8 mouse cellular contexts compared by ENCODE assay signal in genomic region chr19:56356480-56357373, GRCm38 (mm10). TPM values are rescaled to one million over a fixed set of nuclear protein-coding genes. Genes with fewer than 3 reads are reported as not detected.
DNase-seq lines count a peak whose midpoint lies in the region; ATAC-seq and TF ChIP-seq lines count a peak whose summit lies in the region.

No protein-coding gene starts in this region.

- intact Hi-C loops in left cerebral cortex, postnatal 36 days (cut with DNase I) = no loop called here

- ATAC-seq in liver, embryonic 12.5 days = no peak
- ATAC-seq in forebrain, embryonic 16.5 days = no peak
- no peak for ATAC-seq in midbrain, postnatal 0 days (ENCODE audit: low FRiP score)

- peak; percentile 78 for TF ChIP-seq CTCF in midbrain, postnatal 0 days (IDR thresholded peaks at IDR 0.05)

- no peaks in the 10 kb centered on the region for H3K27me3 ChIP-seq in liver, embryonic 12.5 days (replicated peaks)
- no peaks in the 10 kb centered on the region for H3K27me3 ChIP-seq in forebrain, embryonic 16.5 days (replicated peaks; ENCODE audit: control insufficient read depth, insufficient read depth, low read length)
- no peaks in the 10 kb centered on the region for H3K27me3 ChIP-seq in midbrain, postnatal 0 days (ENCODE audit: insufficient read depth, low read length)

- no peak overlapping the region for H3K27ac ChIP-seq in liver, embryonic 12.5 days
- H3K27ac ChIP-seq in forebrain, embryonic 16.5 days (ENCODE audit: low read length) = no peak overlapping the region
- no peak overlapping the region for H3K27ac ChIP-seq in midbrain, postnatal 0 days (ENCODE audit: low read depth, low read length)

- no peak overlapping the region for H3K4me3 ChIP-seq in liver, embryonic 12.5 days
- no peak overlapping the region for H3K4me3 ChIP-seq in forebrain, embryonic 16.5 days (replicated peaks; ENCODE audit: low read length)
- H3K4me3 ChIP-seq in midbrain, postnatal 0 days (ENCODE audit: low read depth, low read length) = no peak overlapping the region

- H3K9me3 ChIP-seq in liver, embryonic 12.5 days (replicated peaks) = no peaks in the 10 kb centered on the region
- H3K9me3 ChIP-seq in forebrain, embryonic 16.5 days (ENCODE audit: control insufficient read depth, low read length) = no peaks in the 10 kb centered on the region
- H3K9me3 ChIP-seq in midbrain, postnatal 0 days (ENCODE audit: low read length) = no peaks in the 10 kb centered on the region

- no peak overlapping the region for H3K4me2 ChIP-seq in liver, embryonic 12.5 days
- peak overlapping the region; percentile 25; the same call in 1 of the 2 replicates for H3K4me2 ChIP-seq in forebrain, embryonic 16.5 days (ENCODE audit: low read length)
- no peak overlapping the region for H3K4me2 ChIP-seq in midbrain, postnatal 0 days (ENCODE audit: low read depth, low read length, poor library complexity, severe bottlenecking)

- no peaks in the 10 kb centered on the region for H3K36me3 ChIP-seq in liver, embryonic 12.5 days
- no peaks in the 10 kb centered on the region for H3K36me3 ChIP-seq in forebrain, embryonic 16.5 days (ENCODE audit: control insufficient read depth, insufficient read depth)
- no peaks in the 10 kb centered on the region for H3K36me3 ChIP-seq in midbrain, postnatal 0 days (ENCODE audit: insufficient read depth, low read length)

- peak; percentile 83 for DNase-seq in liver
- DNase-seq in adrenal gland, postnatal 4 days (ENCODE audit: low spot score in 2 of 2) = peak; percentile 57 to 60
- DNase-seq in induced T-regulatory cell, adult 2 months (ENCODE audit: low read depth) = peak; percentile 75
- peak; percentile 58 to 74 for DNase-seq in left cerebral cortex, postnatal 36 days (ENCODE audit: low spot score in 2 of 2)
- DNase-seq in midbrain, postnatal 0 days (ENCODE audit: low spot score) = no peak
- DNase-seq in thymus, postnatal 10 days (ENCODE audit: low spot score in 2 of 2) = peak; percentile 46 to 82

- peaks cover 8% of the 10 kb centered on the region; the same call in 1 of the 2 replicates for H3K4me1 ChIP-seq in liver, embryonic 12.5 days
- H3K4me1 ChIP-seq in forebrain, embryonic 16.5 days (replicated peaks; ENCODE audit: control insufficient read depth, insufficient read depth, low read length) = peaks cover 4% of the 10 kb centered on the region; the same call in 1 of the 2 replicates
- H3K4me1 ChIP-seq in midbrain, postnatal 0 days (ENCODE audit: insufficient read depth, low read length) = peaks cover 3% of the 10 kb centered on the region; the same call in 1 of the 2 replicates

- H3K9ac ChIP-seq in liver, embryonic 12.5 days = no peak overlapping the region
- H3K9ac ChIP-seq in forebrain, embryonic 16.5 days (replicated peaks; ENCODE audit: low read depth, low read length) = no peak overlapping the region
- H3K9ac ChIP-seq in midbrain, postnatal 0 days (replicated peaks; ENCODE audit: low read length, poor library complexity, severe bottlenecking) = no peak overlapping the region

- WGBS in liver, embryonic 12.5 days (ENCODE audit: insufficient replicate concordance) = 31% methylated on average over 17 of the region's 17 CpGs
- 18% methylated on average over 17 of the region's 17 CpGs for WGBS in forebrain, embryonic 16.5 days
- 32% methylated on average over 17 of the region's 17 CpGs for WGBS in midbrain, postnatal 0 days

RNA-seq across cellular contexts. Expression of gene Nrap, which starts 33.1 kb away (rescaled TPM):
- polyA plus RNA-seq in liver, embryonic 12.5 days (2016; fragmentation: Nextera tagmentation; extraction: Ambion mirVana) = 0.10 and 0.13 TPM in 2 replicates
- total RNA-seq in adrenal gland, postnatal 4 days (2021) = 10 to 100 TPM in 1 of 2 experiments, 1 to 10 TPM in 1; 3.7 to 12.2 TPM
- 0.22 and 0.27 TPM in 2 replicates for polyA plus RNA-seq in forebrain, embryonic 16.5 days (2015; fragmentation: Nextera tagmentation; extraction: Ambion mirVana)
- under 1 TPM; 0.64 to 0.66 TPM for total RNA-seq in left cerebral cortex, postnatal 36 days (2021)
- 0.57 and 0.99 TPM in 2 replicates for total RNA-seq in midbrain, postnatal 0 days (2014; rRNA removed)
- polyA plus RNA-seq in midbrain, postnatal 0 days (2015; fragmentation: Nextera tagmentation; extraction: Ambion mirVana) = 0.69 and 0.80 TPM in 2 replicates

RNA-seq across cellular contexts. Expression of gene Casp7, which starts 40.2 kb away (rescaled TPM):
- polyA plus RNA-seq in liver, embryonic 12.5 days (2016; fragmentation: Nextera tagmentation; extraction: Ambion mirVana) = 16.8 and 17.6 TPM in 2 replicates
- 10 to 100 TPM; 22.9 to 25.0 TPM for total RNA-seq in adrenal gland, postnatal 4 days (2021)
- 15.1 and 17.2 TPM in 2 replicates for polyA plus RNA-seq in forebrain, embryonic 16.5 days (2015; fragmentation: Nextera tagmentation; extraction: Ambion mirVana)
- 1 to 10 TPM; 3.2 to 4.4 TPM for total RNA-seq in left cerebral cortex, postnatal 36 days (2021)
- total RNA-seq in midbrain, postnatal 0 days (2014; rRNA removed) = 25.2 and 25.9 TPM in 2 replicates
- 34.5 and 39.2 TPM in 2 replicates for polyA plus RNA-seq in midbrain, postnatal 0 days (2015; fragmentation: Nextera tagmentation; extraction: Ambion mirVana)
